Mouse (Mus musculus): ENCODE measurements around the gene Adh6b. TPM values are rescaled to one million over a fixed set of nuclear protein-coding genes. Genes with fewer than 3 reads are reported as not detected.

The Adh6b gene
- not detected for total RNA-seq (2022)

DNA sequence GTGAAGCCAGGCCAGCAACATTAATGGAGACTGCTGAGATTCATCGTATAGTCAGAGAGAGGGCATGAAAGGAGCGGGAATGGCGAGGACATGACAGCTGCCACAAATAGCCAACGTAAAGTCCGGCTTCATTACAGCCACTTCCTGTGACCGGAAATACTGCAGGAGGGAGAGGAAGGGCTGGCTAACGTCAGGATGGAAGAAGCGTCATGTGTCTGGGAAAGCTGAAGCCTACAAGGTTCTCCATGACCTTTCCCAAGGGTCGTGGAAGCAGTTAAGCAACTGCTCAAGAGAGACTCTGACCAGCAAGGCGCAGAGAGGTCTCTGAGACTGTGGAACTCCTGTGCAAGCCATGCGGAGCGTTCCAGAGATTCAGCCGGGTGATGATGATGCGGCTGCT lies at the start of gene Adh6b:
TSS of gene Adh6b (plus strand) at position 305 of the 400 bp plus-strand sequence.
- DNase-seq (ENCODE audit: low spot score in 2 of 2), result no peak

DNA sequence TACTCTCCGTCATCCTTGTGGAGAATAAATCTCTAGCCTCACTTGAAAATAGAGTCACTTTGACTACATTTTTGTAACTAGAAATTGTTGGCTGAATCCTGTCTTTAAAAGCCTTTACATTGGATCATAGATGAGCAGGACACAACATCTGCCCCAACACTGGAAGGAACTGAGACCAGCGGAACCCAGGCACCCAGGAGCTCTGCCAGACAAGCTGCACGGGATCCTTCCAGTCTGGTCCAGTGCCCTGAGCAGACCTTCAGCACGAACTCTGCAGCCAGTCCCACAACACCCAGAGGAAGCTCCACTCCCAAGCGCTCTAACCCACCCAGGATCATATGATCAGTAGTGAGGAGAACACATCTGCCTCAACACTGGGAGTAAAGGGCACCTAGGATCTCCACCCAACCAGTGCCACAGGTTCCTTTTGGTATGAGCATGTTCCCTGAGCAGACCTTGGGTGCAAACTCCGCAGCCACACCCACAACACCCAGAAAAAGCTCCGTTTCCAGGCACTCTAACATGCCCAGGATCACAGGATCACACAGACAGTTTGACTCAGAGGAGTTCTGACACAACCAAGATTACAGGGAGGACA lies 48.2 kb upstream of the Adh6b start:
- DNase-seq (ENCODE audit: low spot score in 2 of 2), result no peak

DNA sequence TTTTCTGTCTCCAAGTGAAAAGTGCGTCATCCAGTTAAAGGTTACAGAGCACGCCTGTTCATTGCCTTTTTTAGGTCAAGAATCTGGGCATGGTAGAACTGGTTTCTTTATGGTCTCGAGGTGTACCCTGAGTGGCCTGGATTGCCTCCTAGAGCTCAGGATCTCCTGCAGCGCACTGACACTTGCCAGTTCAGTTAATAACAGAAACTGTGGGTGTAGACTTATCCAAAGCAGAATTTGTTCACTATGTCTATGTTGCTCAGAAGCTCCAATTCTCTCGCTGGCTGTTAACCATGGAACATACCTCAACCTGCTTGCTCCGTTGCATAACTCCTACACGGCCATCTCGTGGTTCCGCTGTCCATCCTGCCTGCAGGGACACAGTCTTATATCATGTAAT lies 41.4 kb upstream of the Adh6b start:
- no peak for DNase-seq (ENCODE audit: low spot score in 2 of 2)

DNA sequence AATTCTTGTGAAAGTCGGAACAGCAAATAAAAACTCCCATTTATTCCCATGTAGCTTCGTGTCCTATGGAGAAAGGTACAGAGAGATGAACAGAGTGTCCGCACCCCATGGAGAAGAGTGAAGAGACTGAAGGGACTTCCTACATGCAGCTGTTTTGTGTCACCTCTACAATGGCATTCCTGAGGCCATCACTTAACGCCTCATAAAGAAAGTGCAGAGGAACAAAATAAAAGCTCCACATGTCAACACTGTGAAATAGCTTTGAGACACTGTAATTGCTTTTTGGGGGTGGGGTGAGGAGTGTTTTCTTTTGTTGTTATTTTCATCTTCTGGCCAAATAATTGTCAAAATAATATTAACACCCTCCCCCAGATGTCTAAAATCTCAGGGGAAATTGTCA lies 38.9 kb upstream of the Adh6b start:
- DNase-seq (ENCODE audit: low spot score in 2 of 2), result no peak

DNA sequence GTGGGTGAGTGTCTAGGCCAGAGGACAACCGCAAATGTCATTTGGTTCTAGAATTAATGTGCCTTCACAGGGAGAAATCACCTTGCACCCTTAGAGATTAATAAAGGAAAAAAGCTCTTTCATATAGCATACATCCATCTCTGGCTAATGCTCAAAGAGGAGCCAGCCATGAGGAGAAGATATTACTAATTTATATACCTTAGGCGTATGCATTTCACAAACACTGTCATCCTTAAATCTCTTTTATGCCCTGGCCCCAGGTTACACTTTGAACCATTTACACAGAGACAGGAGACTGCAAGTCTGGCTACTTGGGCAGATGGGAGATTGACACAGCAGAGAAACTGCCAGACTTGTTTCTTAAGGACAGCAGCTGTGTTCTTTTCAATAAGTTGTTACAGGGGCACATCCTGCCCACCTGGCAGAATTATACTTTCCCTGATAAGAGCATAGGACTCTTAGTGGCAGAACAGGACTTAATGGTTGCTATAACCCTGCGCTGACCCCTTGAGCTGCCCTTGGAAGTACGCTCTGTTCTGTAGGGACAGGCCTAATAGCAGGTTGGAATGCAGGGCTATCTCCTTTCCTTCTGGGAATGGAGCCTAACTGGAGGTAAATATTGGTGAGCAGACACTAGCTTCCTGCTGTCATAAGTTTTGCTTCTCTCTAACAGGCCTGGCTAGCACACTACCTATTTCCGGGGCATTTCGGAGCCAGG lies 37.6 kb upstream of the Adh6b start:
- DNase-seq (ENCODE audit: low spot score in 2 of 2), result no peak

DNA sequence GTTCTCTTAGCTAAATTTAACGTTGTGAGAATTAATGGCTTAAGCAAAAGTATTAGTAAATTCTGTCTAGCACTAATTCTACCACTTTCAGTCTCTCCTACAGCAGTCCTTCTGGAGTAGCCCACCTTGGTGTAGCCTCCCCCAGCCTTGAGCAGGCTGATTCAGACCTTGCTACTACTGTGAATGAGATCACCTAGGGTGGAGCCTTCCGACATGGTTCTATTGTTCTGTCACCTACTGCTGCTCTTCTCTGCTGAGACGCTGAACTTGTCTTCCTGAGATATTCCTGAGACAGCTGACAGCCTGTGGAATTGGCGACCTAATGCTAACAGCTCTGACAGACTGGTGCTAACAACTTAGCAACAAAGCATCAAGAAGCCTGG lies 37.1 kb upstream of the Adh6b start:
- no peak for DNase-seq (ENCODE audit: low spot score in 2 of 2)

DNA sequence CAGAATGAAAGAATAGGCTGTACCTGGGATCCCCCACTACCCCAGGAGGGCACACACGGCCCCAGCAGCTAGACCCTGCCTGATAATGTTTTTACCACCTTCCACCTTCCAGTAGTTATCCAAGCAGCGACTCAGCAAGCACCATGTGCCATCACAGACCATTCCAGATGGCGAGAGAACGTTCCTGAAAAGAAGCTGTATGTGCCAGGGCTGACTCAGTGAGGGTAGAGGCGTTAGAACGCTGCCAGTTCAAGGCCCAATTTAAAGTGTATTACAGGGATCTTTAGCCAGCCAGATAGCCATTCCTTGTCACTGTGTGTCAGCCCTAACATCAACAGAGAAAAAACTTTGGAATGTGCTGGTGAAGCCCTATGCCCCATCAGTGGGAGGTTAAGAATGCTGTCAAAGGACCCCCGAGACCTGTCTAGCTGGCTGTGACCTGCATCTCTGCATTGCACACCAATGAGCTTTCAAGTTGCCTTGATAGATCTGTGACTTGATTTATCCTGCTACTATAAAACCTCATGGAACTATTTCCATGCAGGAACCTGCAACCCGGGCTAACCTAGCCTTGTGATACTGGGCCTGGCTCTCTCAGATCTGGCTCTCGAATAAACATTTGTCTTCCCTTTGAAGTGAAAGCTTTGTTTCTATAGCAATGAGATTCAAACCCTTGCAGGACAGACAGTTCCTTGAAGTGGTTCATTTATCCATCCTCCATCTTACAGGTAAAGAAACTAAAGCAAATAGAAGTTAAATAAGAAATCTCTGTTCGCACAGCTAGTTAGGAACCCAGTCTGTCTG lies 35.9 kb upstream of the Adh6b start:
- DNase-seq (ENCODE audit: low spot score in 2 of 2), result peak; percentile 9 to 31

DNA sequence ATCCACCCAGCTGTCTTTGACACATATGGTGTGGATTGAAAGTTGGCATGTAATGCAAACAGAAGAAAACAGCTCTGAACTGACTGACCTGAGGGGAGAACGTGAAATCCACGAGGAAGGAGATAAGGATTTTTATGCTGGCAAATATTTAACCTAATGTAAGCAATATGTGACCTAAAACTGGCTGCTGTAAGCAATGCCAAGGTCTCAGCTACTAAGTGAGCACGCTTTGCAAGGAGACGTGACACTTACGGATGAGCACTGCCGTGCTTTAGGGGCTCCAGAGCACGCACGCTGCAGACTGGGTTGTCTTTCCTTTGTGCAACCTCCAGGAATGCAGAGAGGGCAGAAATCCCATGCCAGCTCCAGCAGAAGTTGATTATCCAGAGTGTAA lies 35.3 kb upstream of the Adh6b start:
- no peak for DNase-seq (ENCODE audit: low spot score in 2 of 2)

DNA sequence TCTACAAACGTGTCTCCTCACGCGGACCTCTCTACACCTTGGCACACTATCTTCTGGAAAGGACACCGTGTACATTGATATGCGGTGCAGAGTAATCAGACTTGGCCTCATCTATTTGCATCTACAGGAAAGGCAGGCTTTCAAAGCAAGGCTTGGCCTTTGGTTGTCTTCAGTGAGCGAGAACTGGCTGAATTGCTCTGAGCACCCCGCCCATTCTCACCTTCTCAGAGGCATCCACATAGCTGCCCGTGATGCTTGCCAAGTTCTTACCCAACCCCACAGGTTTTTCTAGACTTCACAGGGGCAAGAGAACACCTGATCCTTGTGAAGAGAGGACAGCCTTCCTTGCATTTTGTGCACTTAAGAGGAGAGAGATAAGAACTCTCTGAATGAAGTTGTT lies 31.7 kb upstream of the Adh6b start:
- DNase-seq (ENCODE audit: low spot score in 2 of 2), result no peak

DNA sequence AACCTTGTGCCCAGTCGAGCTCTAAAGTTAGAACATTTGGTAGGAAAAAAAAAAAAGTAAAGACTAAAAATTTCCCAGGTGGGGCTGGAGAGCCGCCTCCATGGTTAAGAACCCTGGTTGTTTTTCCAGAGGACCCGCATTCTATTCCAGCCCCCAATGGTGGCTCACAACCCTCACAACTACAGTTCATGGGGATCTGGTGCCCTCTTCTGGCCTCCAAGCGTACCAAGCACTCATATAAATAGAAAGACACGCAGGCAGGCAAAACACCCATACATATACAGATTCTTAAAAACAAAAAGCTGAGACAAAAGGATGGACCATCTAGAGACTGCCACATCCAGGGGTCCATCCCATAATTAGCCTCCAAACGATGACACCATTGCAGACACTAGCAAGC lies 30.6 kb upstream of the Adh6b start:
- no peak for DNase-seq (ENCODE audit: low spot score in 2 of 2)

DNA sequence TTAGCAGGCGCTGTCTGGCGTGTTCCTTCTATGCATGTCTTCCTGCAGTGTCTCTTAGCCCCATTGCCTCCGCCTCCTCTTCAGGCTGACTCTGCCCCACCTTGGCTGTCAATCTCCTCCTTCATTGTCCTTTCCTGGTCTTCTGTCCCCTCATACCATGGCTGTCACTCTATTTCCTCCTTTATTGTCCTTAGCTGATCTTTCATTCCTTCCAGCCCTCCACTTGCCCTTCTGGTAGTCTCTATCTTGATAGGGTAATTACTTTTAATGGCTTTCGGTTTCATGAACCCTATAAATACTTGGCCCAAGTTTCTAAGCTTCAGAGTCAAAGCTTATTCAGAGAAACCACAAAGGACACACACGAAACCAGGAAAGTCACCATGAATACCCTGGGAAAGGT lies 28.6 kb upstream of the Adh6b start, which contains the start of gene Adh6a:
TSS of gene Adh6a (plus strand) at position 322 of the 400 bp plus-strand sequence.
- DNase-seq (ENCODE audit: low spot score in 2 of 2), result no peak

DNA sequence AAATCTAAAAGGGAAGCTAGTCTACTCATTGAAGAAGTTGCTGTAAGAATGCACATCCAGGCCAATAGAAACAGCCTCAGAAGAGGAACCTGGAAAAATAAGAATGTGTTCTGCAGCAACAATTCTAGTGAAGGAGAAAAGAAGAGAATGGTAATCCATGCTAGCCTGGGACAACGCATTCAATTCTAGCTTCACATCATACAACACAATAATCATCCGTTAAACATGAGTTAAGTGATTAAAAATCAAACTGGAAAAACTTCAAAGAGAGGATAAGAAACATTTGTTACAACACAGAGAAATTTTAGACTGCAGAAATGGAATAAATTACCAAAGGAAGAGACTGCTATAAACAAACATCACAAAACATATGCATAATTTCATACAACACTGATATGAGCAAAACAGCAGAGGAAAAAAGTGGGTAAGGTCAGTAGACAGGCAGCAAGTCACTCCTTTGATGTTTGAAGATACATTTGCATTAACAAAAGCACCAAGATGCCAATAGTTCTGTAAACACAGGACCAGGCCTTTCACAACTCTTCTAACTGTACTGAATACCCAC lies 24.6 kb upstream of the Adh6b start:
- DNase-seq (ENCODE audit: low spot score in 2 of 2), result no peak

DNA sequence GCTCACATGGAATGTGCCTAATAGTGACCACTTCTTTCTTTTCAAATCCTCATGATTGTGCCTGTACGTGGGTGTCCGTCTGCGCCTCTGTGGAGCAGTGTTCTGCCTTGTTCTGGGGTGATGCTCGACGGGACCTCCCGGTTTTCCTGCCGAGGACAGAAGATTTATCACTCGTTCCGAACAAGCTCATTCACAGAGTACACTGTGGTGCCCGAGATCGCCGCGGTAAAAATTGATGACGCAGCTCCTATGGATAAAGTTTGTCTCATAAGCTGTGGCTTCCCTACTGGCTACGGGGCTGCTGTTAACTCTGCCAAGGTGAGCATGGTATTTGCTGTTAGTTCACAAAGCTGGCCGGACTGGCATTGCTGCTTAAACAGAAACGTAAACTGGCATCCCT lies 16.6 kb upstream of the Adh6b start:
- no peak for DNase-seq (ENCODE audit: low spot score in 2 of 2)

DNA sequence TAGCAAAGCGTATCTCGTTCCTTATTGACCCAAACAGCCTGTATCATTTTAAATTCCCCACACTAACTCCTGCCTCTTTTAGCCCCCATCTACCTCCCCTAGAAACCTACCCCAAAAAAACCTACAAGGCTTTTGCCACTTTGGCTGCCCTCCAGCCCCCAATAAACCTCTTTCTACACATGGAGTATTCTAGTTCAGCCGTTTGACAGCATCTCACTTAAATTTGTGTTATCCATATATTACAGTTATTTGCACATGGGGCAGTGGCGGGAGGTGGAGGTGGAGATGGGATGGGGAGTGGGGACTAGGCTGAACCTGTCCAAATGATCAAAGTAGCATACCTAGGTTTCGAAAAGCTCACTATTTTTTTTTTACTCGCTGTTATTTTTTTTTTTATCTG lies 16.1 kb upstream of the Adh6b start:
- DNase-seq (ENCODE audit: low spot score in 2 of 2), result no peak

DNA sequence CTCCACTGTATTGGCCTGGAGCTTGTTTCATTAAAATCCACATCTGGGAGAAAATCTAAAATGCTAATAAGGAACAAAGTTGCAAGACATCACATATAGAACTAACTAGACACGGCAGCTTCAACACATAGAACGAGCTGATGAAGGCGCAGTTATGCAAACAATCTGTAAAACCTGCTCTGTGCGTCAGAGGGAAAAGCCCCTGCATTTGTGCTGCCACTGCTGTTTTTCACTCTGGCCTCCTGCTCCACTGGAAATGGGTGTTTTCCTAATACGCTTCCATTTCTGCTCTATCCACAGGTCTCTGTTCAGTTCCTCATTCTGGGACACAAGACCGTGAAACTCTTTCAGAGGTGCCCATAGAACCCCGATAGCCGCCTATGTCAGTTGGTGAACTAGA lies 7.7 kb upstream of the Adh6b start:
- no peak for DNase-seq (ENCODE audit: low spot score in 2 of 2)

DNA sequence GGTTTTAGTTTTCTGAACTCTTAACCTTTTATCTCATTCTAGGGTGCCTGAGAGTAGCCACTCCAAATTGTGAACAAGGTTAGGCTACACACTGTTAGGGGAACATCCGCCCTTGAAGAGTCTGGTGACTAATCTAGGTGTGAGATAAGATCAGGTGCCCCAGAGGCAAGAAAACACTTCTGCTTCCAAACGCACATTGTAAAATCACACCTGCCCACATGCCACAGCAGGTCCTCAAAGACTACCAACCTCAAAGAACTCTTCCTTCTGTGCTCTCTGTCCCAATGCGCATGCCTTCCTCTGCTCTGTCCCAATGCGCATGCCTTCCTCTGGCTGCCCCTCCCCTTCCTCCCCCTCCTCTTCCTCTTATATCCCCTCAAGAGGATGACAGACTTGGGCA lies 7.3 kb upstream of the Adh6b start:
- DNase-seq (ENCODE audit: low spot score in 2 of 2), result no peak

DNA sequence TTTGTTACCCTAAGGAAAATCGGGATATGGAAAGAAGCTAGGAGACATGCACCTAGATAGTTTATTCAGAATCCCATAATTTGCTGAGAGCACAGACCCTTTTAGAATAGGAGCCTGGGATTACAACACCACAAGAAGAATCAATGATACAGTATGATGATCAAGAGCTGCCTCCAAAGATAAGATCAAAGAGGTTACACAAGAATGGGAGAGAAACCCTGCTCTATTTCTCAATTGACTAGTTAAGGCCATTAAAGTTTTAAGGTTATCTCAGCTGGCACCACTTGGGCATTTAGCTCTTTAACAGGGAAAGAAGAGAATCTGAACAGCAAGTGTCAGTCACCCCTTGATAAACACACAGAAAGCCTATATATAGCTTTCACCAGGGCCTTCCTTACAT lies 6.0 kb upstream of the Adh6b start:
- no peak for DNase-seq (ENCODE audit: low spot score in 2 of 2)

DNA sequence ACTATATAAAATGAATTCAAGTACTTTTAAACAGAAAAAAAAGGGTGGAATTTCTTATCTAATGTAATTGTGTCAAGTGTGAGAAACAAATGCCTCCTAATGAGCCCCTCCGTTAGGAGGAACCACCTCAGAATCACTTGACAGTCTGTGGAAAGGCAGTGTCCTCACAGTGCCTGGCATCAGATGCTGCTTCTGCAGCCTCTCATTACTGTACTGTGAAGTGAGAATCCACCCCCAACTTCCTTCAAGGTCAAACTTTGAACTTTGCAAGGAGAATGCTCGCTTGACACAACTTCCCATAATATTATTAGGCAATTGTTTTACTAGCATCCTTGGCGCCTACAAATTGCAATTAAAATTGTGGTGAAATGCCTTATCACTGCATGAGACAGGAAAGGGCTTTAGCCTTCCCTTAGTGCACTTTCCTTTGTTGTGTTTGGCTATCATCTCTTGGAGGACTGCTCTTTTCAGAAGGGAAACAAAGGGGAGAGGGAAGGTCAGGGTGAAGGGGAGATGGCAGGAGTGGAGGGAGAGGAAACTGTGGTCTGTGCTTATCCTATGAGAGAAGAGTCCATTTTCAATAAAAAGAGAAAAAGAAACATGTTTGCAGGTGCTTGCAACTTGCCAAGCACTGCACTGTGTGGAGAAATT lies 5.3 kb upstream of the Adh6b start:
- DNase-seq (ENCODE audit: low spot score in 2 of 2), result no peak

DNA sequence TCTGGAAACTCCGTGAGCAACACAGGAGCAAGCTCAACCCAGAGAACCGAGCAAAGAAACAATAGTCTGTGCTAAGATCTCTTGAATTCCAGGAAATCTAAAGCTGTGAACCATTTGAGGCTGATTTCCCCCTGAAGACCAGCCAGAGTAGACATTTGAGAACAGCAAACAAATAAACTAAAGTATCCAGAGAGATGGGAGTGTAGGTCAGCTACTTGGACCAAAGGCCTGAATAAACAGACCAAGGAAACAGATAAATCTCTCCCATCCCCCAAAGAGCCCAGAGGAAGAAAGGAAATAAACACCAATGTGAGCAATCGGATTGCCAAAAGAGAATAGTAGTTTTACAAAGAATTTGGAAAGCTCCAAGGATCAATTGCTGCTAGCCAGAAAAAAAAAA lies 5.5 kb downstream of the Adh6b start:
- no peak for DNase-seq (ENCODE audit: low spot score in 2 of 2)

DNA sequence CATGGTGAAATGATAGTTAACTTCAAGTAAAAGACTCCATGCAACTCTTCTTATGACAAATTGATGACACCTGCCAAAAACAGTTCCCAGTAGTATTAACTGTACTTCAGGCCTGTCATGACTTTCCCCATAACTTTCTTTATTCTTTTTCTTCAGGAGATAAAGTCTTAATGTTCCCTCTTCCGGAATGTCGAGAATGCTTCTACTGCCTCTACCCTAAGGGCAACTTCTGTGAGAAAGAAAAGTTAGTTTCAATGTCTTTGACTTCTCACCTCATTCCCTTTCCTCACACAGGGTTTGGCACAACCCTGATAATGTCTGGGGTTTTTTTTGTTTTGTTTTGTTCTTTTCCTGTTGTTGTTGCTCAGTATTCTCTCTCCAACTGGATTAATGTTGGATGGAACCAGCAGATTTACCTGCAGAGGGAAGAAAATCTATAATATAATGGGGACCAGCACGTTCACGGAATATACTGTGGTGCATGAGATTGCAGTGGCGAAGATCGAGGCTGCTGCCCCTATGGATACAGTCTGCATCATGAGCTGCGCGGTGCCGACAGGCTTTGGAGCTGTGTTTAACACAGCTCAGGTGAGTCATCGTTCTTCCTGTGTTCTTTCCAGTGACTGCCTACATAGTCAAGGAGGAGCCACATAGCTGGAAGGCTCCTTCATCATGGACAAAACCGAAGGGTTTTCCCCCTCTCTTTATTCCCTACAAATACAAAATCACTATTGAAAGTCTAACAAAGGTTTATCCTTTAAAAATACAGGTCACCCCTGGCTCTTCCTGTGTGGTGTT lies 10.6 kb downstream of the Adh6b start:
- no peak for DNase-seq (ENCODE audit: low spot score in 2 of 2)

DNA sequence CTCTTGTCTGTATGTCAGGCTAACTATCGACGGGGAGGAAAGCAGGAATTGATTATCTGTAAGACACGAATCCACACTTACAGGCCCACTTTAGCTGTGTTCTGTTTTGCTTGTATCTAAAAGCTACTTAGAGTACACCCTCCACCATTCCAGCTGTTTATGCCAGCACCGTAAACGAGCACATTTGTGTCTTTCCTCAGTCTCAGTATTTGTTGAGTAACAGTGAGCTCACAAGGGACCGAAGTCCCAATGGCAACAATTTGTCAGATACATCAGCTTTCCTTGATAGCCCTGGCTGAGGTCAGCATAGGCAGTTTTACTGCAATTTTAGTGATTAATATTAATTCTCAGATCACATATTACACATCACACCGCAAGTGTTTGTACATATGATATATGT lies 17.3 kb downstream of the Adh6b start:
- DNase-seq (ENCODE audit: low spot score in 2 of 2), result no peak
